Mouse (Mus musculus) ES-E14 (cell line): ENCODE data around the gene Hspb8. TPM values are rescaled to one million over a fixed set of nuclear protein-coding genes. Genes with fewer than 3 reads are reported as not detected.
A peak's percentile ranks its signal among the peaks of the same experiment; 100 is the strongest.

ENCODE experiments used
- DNase-seq: peaks from one replicate; pipeline ENCODE4 v3.0.0-alpha.2; 2013; ENCODE audit warnings: low read depth, low spot score
- H3K27ac ChIP-seq: 2 replicates; pipeline ENCODE4 v1.5.1; 2012; ENCODE audit warnings: low read depth, mild to moderate bottlenecking, low read length, moderate library complexity, mixed read lengths; ENCODE audit not compliant: poor library complexity, insufficient read depth, severe bottlenecking
- H3K36me3 ChIP-seq: 2 replicates; pipeline ENCODE4 v1.6.1; 2012; ENCODE audit warnings: mild to moderate bottlenecking, low read length, moderate library complexity, mixed read lengths; ENCODE audit not compliant: control insufficient read depth, poor library complexity, insufficient read depth, severe bottlenecking
- H3K4me1 ChIP-seq, 2 experiments: fragments of 150-350 bp in 1 of 2; sonication (generic) in 1 of 2; 2 replicates each; pipeline ENCODE4 v1.6.1; 2012; ENCODE audit warnings: low read length in 2 of 2, mild to moderate bottlenecking in 1 of 2, mixed read lengths in 1 of 2; ENCODE audit not compliant: control insufficient read depth in 2 of 2, insufficient read depth in 2 of 2, poor library complexity in 1 of 2
- H3K4me3 ChIP-seq, 2 experiments: fragments of 150-350 bp in 1 of 2; sonication (generic) in 1 of 2; 2 replicates each; pipeline ENCODE4 v1.5.1; 2012; ENCODE audit warnings: low read length in 2 of 2, low read depth in 1 of 2, mild to moderate bottlenecking in 1 of 2, mixed read lengths in 1 of 2; ENCODE audit not compliant: insufficient read depth in 1 of 2, poor library complexity in 1 of 2, severe bottlenecking in 1 of 2
- H3K9ac ChIP-seq: 2 replicates; pipeline ENCODE4 v1.6.1; 2012; ENCODE audit warnings: low read depth, mild to moderate bottlenecking, low read length, mixed read lengths; ENCODE audit not compliant: poor library complexity, insufficient read depth, severe bottlenecking
- H3K9me3 ChIP-seq: fragments of 150-350 bp; sonication (generic); 2 replicates; pipeline ENCODE4 v1.6.1; 2012; ENCODE audit warnings: low read depth, mild to moderate bottlenecking, low read length; ENCODE audit not compliant: control insufficient read depth, insufficient read depth
- CHD2 ChIP-seq: IDR thresholded peaks from 2 replicates; pipeline ENCODE4 v1.6.1; 2014; ENCODE audit warnings: mild to moderate bottlenecking, low read depth, low read length, inconsistent platforms
- HCFC1 ChIP-seq: IDR thresholded peaks from 2 replicates; pipeline ENCODE4 v1.6.1; 2012; ENCODE audit warnings: low read length, inconsistent platforms, borderline replicate concordance; ENCODE audit not compliant: insufficient read depth
- MAFK ChIP-seq: IDR thresholded peaks from 2 replicates; pipeline ENCODE4 v1.6.1; 2014; ENCODE audit warnings: mild to moderate bottlenecking, low read depth, low read length, inconsistent platforms; ENCODE audit not compliant: insufficient read depth
- ZC3H11A ChIP-seq: IDR thresholded peaks from 2 replicates; pipeline ENCODE4 v1.6.1; 2012; ENCODE audit warnings: low read depth, mild to moderate bottlenecking, inconsistent platforms, low read length, borderline replicate concordance
- ZNF384 ChIP-seq: IDR thresholded peaks from 2 replicates; pipeline ENCODE4 v1.6.1; 2012; ENCODE audit warnings: low read depth, low read length, inconsistent platforms
- in situ Hi-C, 2 experiments: fragments of 600-800 bp; cut with MboI; formaldehyde crosslinking; loops; one replicate each; pipeline ENCODE4 v1.15.1; 2025; ENCODE audit warnings: low sequenced_read_pairs in 2 of 2, inconsistent platforms in 1 of 2; ENCODE audit not compliant: unreplicated experiment in 2 of 2
- total RNA-seq: library from RNA; depleted of rRNA; stranded (reverse); fragments of 300-350 nt; gene quantifications from 2 replicates; pipeline ENCODE4 v1.2.3, GENCODE M21; 2012

The Hspb8 gene
- total RNA-seq, 1 experiment, result 29.1 TPM

GRCm38 (mm10) chr5:116420759-116421225 lies 1.9 kb downstream of the Hspb8 start:
- TF ChIP-seq HCFC1, result no peak
- no peak for TF ChIP-seq ZC3H11A
- peak; percentile 39; the same call in 1 of the 2 replicates for TF ChIP-seq MAFK
- 0 out of 2 replicates have a peak overlapping the region, but pooled peaks have one; percentile 34 for H3K27ac ChIP-seq
- H3K9me3 ChIP-seq, result no peaks in the 10 kb centered on the region
- H3K9ac ChIP-seq, result peak overlapping the region; percentile 37; the same call in 1 of the 2 replicates
- in situ Hi-C loops, result no loop called here
- no peak for DNase-seq
- H3K4me3 ChIP-seq, result peak overlapping the region; percentile 29 to 46
- no peaks in the 10 kb centered on the region for H3K36me3 ChIP-seq
- peaks cover 14 to 31% of the 10 kb centered on the region in 2 experiments for H3K4me1 ChIP-seq

DNA sequence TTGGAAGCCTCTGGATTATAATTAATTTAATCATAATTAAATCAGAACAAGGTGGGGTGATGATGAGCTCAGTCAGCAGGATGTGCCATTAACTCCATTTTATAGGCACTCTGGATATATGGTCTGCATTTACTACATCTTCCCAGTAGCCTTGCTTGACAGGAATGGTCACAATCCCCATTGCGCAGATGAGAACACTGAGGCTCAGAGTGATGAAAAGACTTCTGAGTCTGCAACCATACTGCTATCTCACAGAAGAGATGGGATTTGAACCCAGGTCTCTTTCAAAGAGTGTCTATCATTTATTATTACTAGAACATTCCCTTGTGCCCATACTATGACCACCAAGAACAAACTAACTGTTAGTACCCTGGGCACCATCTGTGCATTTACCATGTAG lies 2.5 kb downstream of the Hspb8 start:
- Histone ChIP-seq H3K4me1 (peaks cover 16 to 32% of the 10 kb centered on the region in 2 experiments), H3K36me3 (no peaks in the 10 kb centered on the region), H3K9ac (no peak overlapping the region), H3K4me3 (peak overlapping the region; percentile 29 to 46; a peak in 2 of 4 replicates), H3K9me3 (no peaks in the 10 kb centered on the region), H3K27ac (no peak overlapping the region)
- TF ChIP-seq ZC3H11A, result no peak
- no peak for TF ChIP-seq HCFC1
- no peak for TF ChIP-seq MAFK
- TF ChIP-seq CHD2, result no peak
- TF ChIP-seq ZNF384, result no peak
- no peak for DNase-seq
- in situ Hi-C loops, result no loop called here

DNA sequence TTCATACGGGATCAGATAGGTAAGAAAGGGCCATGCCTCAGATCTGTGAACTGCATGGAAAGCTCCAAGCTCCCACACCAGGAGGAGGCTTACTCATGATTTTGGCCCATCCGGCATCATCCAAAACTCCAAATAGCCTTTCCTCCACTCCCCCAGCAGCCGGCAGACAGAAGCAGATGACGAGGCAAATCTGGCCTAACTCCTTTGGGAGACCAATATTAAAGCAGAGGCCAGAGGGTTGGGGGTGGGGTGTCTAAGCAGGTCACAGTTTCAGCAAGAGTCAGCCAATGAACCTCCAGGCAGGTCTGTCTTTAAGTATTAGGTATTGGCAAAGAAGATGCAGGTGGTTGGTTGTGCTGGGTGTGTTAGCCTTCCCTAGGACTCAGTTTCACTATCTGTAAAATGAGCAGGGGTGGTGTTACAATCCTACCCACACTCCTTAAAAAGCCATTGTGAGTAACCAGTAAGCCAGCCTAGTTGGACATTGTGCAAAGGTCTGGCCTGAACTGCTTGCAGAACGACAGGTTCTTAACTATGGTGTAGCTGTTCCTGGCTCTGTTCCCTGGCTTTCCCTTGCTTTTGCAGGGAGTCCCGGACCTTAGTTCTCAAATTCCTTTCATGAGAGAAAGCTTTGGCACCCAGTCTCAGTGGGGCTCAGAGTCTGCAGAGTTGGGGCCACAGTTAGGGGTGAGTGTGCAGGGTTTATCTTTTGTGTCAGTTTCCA lies 3.2 kb downstream of the Hspb8 start:
- in situ Hi-C loops, result no loop called here
- Histone ChIP-seq H3K27ac (no peak overlapping the region), H3K9ac (0 out of 2 replicates have a peak overlapping the region, but pooled peaks have one; percentile 5), H3K4me1 (peaks cover 17 to 31% of the 10 kb centered on the region in 2 experiments), H3K36me3 (peaks cover 4% of the 10 kb centered on the region; the same call in 1 of the 2 replicates), H3K4me3 (no peak overlapping the region), H3K9me3 (no peaks in the 10 kb centered on the region)
- DNase-seq, result no peak
- TF ChIP-seq ZC3H11A (no peak), MAFK (no peak), ZNF384 (no peak), CHD2 (no peak), HCFC1 (no peak)

DNA sequence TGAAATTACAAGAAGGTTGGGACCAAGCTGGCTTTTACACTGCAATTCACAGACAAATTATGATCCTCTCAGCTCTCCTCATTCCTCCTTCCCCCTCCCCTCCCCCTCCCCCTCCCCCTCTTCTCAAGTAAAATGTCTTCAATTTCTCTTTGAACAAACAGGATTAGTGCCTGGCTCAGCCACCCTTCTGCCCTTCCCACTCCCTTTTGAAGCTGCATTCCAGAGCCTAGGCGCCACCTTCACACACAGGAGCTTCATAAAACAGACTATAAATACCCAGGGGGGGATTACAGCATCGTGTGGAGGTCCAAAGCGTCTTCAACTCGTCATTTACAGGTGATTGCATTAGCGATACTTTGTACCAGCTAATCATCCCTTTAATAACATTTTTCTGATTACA lies 6.5 kb downstream of the Hspb8 start:
- no peak overlapping the region for H3K9ac ChIP-seq
- DNase-seq, result no peak
- TF ChIP-seq ZC3H11A (no peak), HCFC1 (no peak), MAFK (no peak), CHD2 (no peak), ZNF384 (no peak)
- H3K4me3 ChIP-seq, result no peak overlapping the region
- no peaks in the 10 kb centered on the region for H3K9me3 ChIP-seq
- in situ Hi-C loops, result no loop called here
- peaks cover 21 to 43% of the 10 kb centered on the region in 2 experiments for H3K4me1 ChIP-seq
- H3K27ac ChIP-seq, result no peak overlapping the region
- peaks cover 7% of the 10 kb centered on the region; the same call in 1 of the 2 replicates for H3K36me3 ChIP-seq
